Mouse (Mus musculus): ENCODE results near the gene Tmem150c. TPM values are rescaled to one million over a fixed set of nuclear protein-coding genes. Genes with fewer than 3 reads are reported as not detected.
A peak's percentile ranks its signal among the peaks of the same experiment; 100 is the strongest.

Tmem150c gene
- 8.2 and 9.9 TPM in 2 replicates for polyA plus RNA-seq (2016; fragmentation: Nextera tagmentation; extraction: Ambion mirVana)

GRCm38 (mm10) chr5:100159638-100159973 is at the start of gene Tmem150c:
Tmem150c (minus strand) TSS chr5:100159808.
- Histone ChIP-seq H3K27ac (peak within 1 kb of the TSS; percentile 30; the same call in 1 of the 2 replicates), H3K9me3 (replicated peaks) (no peaks in the 10 kb centered on the region), H3K4me3 (peak within 1 kb of the TSS; percentile 90), H3K4me2 (replicated peaks) (peak within 1 kb of the TSS; percentile 99), H3K9ac (peak within 1 kb of the TSS; percentile 84), H3K36me3 (no peaks in the 10 kb centered on the region), H3K27me3 (peaks cover 47% of the 10 kb centered on the region), H3K4me1 (peaks cover 4% of the 10 kb centered on the region; the same call in 1 of the 2 replicates)
- no peak for ATAC-seq (ENCODE audit: low FRiP score)
- 5% methylated on average over 6 of the region's 6 CpGs for WGBS

GRCm38 (mm10) chr5:100209093-100209492 is 49.5 kb upstream of the Tmem150c start:
- 82% methylated on average over 7 of the region's 7 CpGs for WGBS

GRCm38 (mm10) chr5:100206675-100207074 is 47.1 kb upstream of the Tmem150c start:
- H3K27ac ChIP-seq: no peak overlapping the region
- H3K9me3 ChIP-seq (replicated peaks): no peaks in the 10 kb centered on the region
- ATAC-seq (ENCODE audit: low FRiP score): no peak
- no peak overlapping the region for H3K4me3 ChIP-seq
- no peak overlapping the region for H3K9ac ChIP-seq
- H3K4me2 ChIP-seq (replicated peaks): no peak overlapping the region
- no peaks in the 10 kb centered on the region for H3K4me1 ChIP-seq
- no peaks in the 10 kb centered on the region for H3K36me3 ChIP-seq
- WGBS: 71% methylated on average over 6 of the region's 6 CpGs
- no peaks in the 10 kb centered on the region for H3K27me3 ChIP-seq

More at GRCm38 (mm10) chr5:100209093-100209492, 49.5 kb upstream of the Tmem150c start:
- no peak overlapping the region for H3K4me2 ChIP-seq (replicated peaks)
- H3K4me3 ChIP-seq: no peak overlapping the region
- no peak overlapping the region for H3K27ac ChIP-seq
- H3K9me3 ChIP-seq (replicated peaks): no peaks in the 10 kb centered on the region
- no peaks in the 10 kb centered on the region for H3K27me3 ChIP-seq
- no peak for ATAC-seq (ENCODE audit: low FRiP score)
- H3K36me3 ChIP-seq: no peaks in the 10 kb centered on the region
- no peak overlapping the region for H3K9ac ChIP-seq
- H3K4me1 ChIP-seq: no peaks in the 10 kb centered on the region

- Histone ChIP-seq H3K9me3 (replicated peaks) (no peaks in the 10 kb centered on the region), H3K27me3 (no peaks in the 10 kb centered on the region), H3K4me2 (replicated peaks) (no peak overlapping the region), H3K36me3 (no peaks in the 10 kb centered on the region), H3K4me3 (no peak overlapping the region), H3K9ac (no peak overlapping the region), H3K4me1 (peaks cover 4% of the 10 kb centered on the region; the same call in 1 of the 2 replicates), H3K27ac (no peak overlapping the region)
- WGBS: 82% methylated on average over 9 of the region's 9 CpGs
- ATAC-seq (ENCODE audit: low FRiP score): no peak
These were observed 46.0 kb upstream of the Tmem150c start for GRCm38 (mm10) chr5:100205519-100206189.

- ATAC-seq (ENCODE audit: low FRiP score): peak; percentile 71; the same call in 1 of the 2 replicates
- no peak overlapping the region for H3K27ac ChIP-seq
- peaks cover 18% of the 10 kb centered on the region for H3K4me1 ChIP-seq
- H3K9ac ChIP-seq: no peak overlapping the region
- no peak overlapping the region for H3K4me2 ChIP-seq (replicated peaks)
- no peaks in the 10 kb centered on the region for H3K9me3 ChIP-seq (replicated peaks)
- no peaks in the 10 kb centered on the region for H3K36me3 ChIP-seq
- WGBS: 45% methylated on average over 5 of the region's 5 CpGs
- H3K4me3 ChIP-seq: no peak overlapping the region
- H3K27me3 ChIP-seq: no peaks in the 10 kb centered on the region
These were observed 41.2 kb upstream of the Tmem150c start for GRCm38 (mm10) chr5:100200805-100201204.

- H3K27me3 ChIP-seq: no peaks in the 10 kb centered on the region
- H3K4me2 ChIP-seq (replicated peaks): no peak overlapping the region
- H3K9me3 ChIP-seq (replicated peaks): no peaks in the 10 kb centered on the region
- no peak overlapping the region for H3K4me3 ChIP-seq
- no peak overlapping the region for H3K27ac ChIP-seq
- WGBS: 50% methylated on average over 5 of the region's 5 CpGs
- no peak overlapping the region for H3K9ac ChIP-seq
- peaks cover 18% of the 10 kb centered on the region for H3K4me1 ChIP-seq
- ATAC-seq (ENCODE audit: low FRiP score): no peak
- no peaks in the 10 kb centered on the region for H3K36me3 ChIP-seq
These were observed 40.7 kb upstream of the Tmem150c start for GRCm38 (mm10) chr5:100200296-100200695.

GRCm38 (mm10) chr5:100199092-100199853 is 39.7 kb upstream of the Tmem150c start:
- Histone ChIP-seq H3K4me3 (no peak overlapping the region), H3K9me3 (replicated peaks) (no peaks in the 10 kb centered on the region), H3K36me3 (no peaks in the 10 kb centered on the region), H3K4me1 (peaks cover 18% of the 10 kb centered on the region), H3K27me3 (no peaks in the 10 kb centered on the region), H3K4me2 (replicated peaks) (no peak overlapping the region), H3K9ac (no peak overlapping the region), H3K27ac (no peak overlapping the region)
- no peak for ATAC-seq (ENCODE audit: low FRiP score)
- WGBS: 83% methylated on average over 7 of the region's 7 CpGs

- no peaks in the 10 kb centered on the region for H3K36me3 ChIP-seq
- 57% methylated on average over 9 of the region's 9 CpGs for WGBS
- peaks cover 18% of the 10 kb centered on the region for H3K4me1 ChIP-seq
- H3K9ac ChIP-seq: no peak overlapping the region
- H3K4me2 ChIP-seq (replicated peaks): no peak overlapping the region
- H3K4me3 ChIP-seq: no peak overlapping the region
- H3K9me3 ChIP-seq (replicated peaks): no peaks in the 10 kb centered on the region
- no peak overlapping the region for H3K27ac ChIP-seq
- H3K27me3 ChIP-seq: no peaks in the 10 kb centered on the region
- no peak for ATAC-seq (ENCODE audit: low FRiP score)
These were observed 37.9 kb upstream of the Tmem150c start for GRCm38 (mm10) chr5:100197476-100197875.

- no peaks in the 10 kb centered on the region for H3K27me3 ChIP-seq
- no peaks in the 10 kb centered on the region for H3K9me3 ChIP-seq (replicated peaks)
- H3K4me3 ChIP-seq: no peak overlapping the region
- peaks cover 18% of the 10 kb centered on the region for H3K4me1 ChIP-seq
- no peak overlapping the region for H3K9ac ChIP-seq
- ATAC-seq (ENCODE audit: low FRiP score): no peak
- H3K36me3 ChIP-seq: no peaks in the 10 kb centered on the region
- no peak overlapping the region for H3K4me2 ChIP-seq (replicated peaks)
- 54% methylated on average over 15 of the region's 15 CpGs for WGBS
- no peak overlapping the region for H3K27ac ChIP-seq
These were observed 37.3 kb upstream of the Tmem150c start for GRCm38 (mm10) chr5:100196854-100197431.

- no peaks in the 10 kb centered on the region for H3K36me3 ChIP-seq
- no peak overlapping the region for H3K4me2 ChIP-seq (replicated peaks)
- no peak overlapping the region for H3K27ac ChIP-seq
- H3K9ac ChIP-seq: no peak overlapping the region
- no peak overlapping the region for H3K4me3 ChIP-seq
- H3K4me1 ChIP-seq: peaks cover 18% of the 10 kb centered on the region
- no peaks in the 10 kb centered on the region for H3K27me3 ChIP-seq
- no peak for ATAC-seq (ENCODE audit: low FRiP score)
- 77% methylated on average over 9 of the region's 9 CpGs for WGBS
- H3K9me3 ChIP-seq (replicated peaks): no peaks in the 10 kb centered on the region
These were observed 36.8 kb upstream of the Tmem150c start for GRCm38 (mm10) chr5:100196397-100196796.

- Histone ChIP-seq H3K27me3 (no peaks in the 10 kb centered on the region), H3K9me3 (replicated peaks) (no peaks in the 10 kb centered on the region), H3K4me1 (no peaks in the 10 kb centered on the region; the same call in 1 of the 2 replicates), H3K27ac (no peak overlapping the region), H3K4me3 (no peak overlapping the region), H3K36me3 (no peaks in the 10 kb centered on the region), H3K4me2 (replicated peaks) (no peak overlapping the region), H3K9ac (no peak overlapping the region)
- WGBS: 92% methylated on average over 14 of the region's 14 CpGs
- ATAC-seq (ENCODE audit: low FRiP score): no peak
These were observed 32.0 kb upstream of the Tmem150c start for GRCm38 (mm10) chr5:100191438-100192190.
